Mouse (Mus musculus): Measurements from ENCODE around the gene Olfr1155.

Gene Olfr1155

DNA sequence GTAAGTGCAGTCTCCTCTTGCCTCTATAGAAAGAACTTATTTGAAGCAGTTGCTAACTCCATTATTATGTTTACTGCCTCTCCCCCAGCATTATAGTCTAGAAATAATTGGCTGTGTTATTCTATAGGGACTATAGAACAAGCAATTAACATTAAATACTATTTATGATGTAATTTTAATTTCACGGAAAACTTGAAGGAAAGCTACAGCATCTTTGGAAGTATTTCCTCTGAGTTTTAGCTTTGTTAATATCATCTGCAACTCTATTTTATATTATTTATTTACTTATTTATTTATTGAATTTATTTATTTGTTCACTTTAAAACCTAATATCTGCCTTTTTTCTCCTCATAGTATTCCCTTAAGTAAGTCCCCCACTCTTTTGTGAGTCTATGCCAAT lies at the start of gene Olfr1155:
Olfr1155 (minus strand) TSS at position 101 of the 400 bp plus-strand sequence.
- DNase-seq (ENCODE audit: low read depth, low spot score) = no peak

DNA sequence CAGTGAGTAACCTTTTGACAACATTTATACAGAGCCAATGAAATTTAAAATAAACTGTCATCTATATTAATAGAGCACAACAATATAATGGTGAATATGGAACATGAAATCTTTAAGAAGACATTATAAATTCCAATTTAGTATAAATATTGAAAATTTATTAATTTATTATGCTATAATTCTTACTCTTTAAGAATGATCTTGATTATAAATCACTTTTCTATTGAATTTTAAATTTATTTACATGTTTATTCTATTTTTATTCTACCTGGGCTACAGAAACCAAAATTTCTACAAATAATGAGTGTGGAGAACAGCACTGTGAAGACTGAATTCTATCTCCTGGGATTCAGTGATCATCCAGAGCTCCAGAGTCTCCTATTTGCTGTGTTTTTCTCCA lies 44.9 kb upstream of the Olfr1155 start, which contains the start of gene Olfr1158:
Olfr1158 (plus strand) TSS at position 301 of the 400 bp plus-strand sequence.
- DNase-seq (ENCODE audit: low read depth, low spot score) = no peak

DNA sequence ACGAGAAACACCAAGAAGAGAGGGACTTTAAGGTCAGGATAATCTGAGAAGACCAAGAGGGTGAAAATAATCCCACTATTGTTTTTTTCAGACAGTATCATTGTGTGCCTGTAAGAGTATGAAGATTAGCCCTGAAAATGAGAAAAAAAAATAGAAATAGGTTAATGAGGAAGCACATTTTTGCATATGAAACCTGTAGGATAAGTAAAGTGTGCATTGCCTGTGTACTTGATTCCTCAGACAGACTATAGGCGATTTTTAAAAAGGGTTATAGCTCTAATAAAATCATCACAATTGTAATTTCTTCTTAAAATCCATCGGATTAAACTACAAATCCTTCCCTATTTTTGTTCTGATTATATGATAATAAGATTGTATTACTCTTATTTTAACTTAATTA lies 29.6 kb upstream of the Olfr1155 start, which contains the start of gene Olfr74:
Olfr74 (minus strand) TSS at position 101 of the 400 bp plus-strand sequence.
- no peak for DNase-seq (ENCODE audit: low read depth, low spot score)

DNA sequence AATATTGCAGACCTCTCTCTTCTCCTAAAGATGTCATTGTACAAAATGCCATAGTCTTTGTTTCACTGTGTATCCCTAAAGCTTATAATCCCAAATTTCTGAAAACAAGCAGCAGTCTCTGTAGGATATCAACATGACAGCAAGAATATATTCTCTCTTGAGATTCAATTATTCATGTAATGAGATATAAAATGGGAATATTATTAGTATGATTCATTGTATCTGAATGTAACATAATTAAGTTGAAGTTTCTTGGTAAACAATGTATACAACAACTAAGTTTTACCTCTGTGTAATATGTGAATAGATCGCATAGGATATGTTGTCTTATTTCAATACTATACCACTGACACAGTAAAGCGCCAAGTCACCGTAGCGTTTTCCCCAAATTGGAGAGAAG lies 23.3 kb upstream of the Olfr1155 start, which contains the start of gene Olfr1157:
Olfr1157 (minus strand) TSS at position 101 of the 400 bp plus-strand sequence.
- no peak for DNase-seq (ENCODE audit: low read depth, low spot score)

DNA sequence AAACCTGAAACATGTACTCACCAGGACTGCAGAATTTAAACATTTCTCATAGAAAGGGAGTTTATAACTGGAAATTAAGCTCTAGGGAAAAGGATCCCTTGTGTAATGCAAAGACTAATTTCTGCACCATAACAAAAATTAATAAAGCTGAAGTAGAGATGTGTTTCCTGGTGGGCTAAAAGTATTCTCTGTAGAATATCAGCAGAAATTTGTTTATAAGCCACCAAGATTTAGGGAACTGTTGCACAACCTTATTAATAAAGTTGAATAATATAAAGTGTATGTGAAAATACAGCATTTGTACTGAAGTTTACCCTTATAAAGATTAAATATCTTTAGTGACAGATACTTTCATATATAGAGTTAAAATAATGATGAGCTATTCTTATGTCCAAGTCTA lies 8.1 kb upstream of the Olfr1155 start, which contains the start of gene Olfr1156:
Olfr1156 (minus strand) TSS at position 101 of the 400 bp plus-strand sequence.
- no peak for DNase-seq (ENCODE audit: low read depth, low spot score)

DNA sequence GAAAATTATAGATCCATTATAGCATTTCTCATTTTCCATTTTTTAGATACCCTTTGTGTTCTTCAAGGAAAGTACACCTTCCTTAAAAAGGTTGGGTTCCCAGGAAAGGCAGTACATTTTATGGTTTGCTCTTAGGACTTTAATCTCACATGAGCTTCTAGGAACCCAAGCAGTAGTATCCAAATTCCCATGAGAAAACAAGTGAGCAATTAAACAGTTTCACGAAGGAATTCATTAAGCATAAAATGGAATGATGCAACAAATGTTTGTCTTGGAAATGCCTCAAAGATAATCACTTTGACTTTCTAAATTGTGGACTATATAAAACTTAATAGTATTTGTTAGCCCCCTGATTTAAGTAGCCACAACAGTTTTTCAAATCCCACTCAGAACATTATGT lies 39.9 kb downstream of the Olfr1155 start, which contains the start of gene Olfr1154:
Olfr1154 (minus strand) TSS at position 101 of the 400 bp plus-strand sequence.
- DNase-seq (ENCODE audit: low read depth, low spot score) = no peak

DNA sequence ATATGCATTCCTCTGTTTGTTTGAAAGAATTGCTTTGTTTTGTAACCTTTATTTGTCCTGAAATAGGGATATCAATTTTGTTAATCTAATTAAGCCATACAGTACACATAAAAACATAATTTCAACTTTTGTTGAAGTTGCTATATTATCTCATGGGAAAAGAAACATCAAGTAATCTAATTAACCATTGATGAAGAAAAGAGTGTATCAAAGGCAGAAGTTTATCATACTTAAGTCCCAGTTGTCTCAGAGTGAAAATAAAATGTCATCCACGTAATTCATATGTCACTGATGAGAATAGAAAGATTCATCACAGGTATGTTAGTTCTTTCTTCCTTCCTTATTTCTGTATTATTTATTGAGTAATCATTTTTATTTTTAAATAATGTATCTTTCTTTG lies 50.3 kb downstream of the Olfr1155 start, which contains the start of gene Olfr1153:
Olfr1153 (plus strand) TSS at position 301 of the 400 bp plus-strand sequence.
- DNase-seq (ENCODE audit: low read depth, low spot score) = no peak
